Mouse (Mus musculus) adipocyte (in vitro differentiated cells): Measurements from ENCODE around the gene Nemp1.

Experiments
- DNase-seq: peaks from one replicate; pipeline ENCODE4 v3.0.0-alpha.2; 2016; ENCODE audit warnings: low spot score

The Nemp1 gene

DNA sequence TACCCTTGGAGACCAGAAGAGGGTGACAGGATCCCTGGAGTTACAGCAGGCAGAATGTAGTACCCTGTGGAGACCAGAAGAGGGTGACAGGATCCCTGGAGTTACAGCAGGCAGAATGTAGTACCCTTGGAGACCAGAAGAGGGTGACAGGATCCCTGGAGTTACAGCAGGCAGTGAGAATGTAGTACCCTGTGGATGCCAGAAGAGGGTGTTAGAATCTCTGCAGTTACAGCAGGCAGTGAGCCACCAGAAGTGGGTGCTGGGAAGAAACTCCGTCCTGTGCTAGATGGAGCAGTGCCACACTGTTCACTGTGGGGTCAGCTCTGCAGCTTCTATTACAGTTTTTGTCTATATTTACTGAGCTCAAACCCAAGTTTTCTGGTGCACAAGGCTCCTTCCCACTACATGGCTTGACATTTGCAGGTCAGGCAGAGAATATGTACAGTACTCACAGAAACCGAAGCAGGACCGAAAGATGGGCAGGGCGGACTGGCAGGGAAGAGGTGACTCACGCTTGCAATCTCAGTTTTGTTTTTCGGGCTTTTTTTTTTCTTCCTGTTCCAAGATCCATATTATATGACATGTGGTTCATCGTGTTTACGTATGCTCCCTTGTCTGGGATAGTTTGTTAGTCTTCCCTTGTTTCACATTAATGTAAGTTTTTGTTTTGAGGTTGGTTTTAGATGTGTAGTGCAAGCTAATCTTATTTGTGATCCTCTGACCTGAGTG lies 8.3 kb downstream of the Nemp1 start:
- peak; percentile 95 for DNase-seq

GRCm38 (mm10) chr10:127675859-127676398 lies 9.2 kb downstream of the Nemp1 start:
- DNase-seq: no peak

DNA sequence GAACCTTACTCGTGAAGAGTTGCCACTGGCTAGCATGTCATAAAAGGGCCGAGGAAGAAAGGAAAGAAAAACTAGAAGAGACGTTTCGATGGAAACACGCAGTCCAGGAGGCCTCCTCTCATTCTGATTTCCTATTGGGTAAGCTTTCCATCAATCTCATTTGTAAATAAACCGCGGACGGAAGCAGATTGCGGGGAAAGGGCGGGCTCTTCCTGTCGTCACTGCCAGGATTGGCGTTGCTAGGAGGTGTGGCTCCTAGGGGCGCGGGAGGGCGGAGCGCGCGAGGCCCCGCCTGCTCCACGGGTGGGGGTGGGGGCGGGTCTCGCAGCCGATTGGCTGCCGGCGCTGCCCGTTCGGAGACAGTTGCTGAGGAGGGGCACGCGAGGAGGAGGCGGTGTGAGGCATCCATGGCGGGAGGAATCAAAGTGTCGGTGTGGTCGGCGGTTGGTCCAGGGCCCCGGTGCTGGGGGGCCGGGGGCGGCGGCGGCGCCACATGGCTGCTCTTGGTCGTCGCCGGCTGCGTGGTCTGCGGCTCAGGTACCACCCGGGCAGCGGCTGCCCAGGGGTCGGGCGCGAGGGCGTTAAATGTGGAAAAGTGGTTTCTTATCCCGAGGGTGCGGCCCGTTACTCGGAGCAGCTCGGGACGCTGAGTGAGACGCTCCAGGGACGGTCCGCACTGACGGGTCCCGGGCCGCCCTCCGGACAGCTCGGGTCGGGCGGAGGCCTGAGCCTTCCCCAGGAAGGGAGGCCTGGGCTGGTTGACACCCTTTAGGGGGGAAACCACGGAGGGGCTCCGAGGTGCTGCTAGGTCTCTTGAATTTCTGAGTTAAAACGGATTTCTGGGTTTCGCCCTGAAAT lies 10.2 kb downstream of the Nemp1 start:
- peak; percentile 98 for DNase-seq

- peak; percentile 87 for DNase-seq
Measured at GRCm38 (mm10) chr10:127677591-127678336, 11.1 kb downstream of the Nemp1 start.

DNA sequence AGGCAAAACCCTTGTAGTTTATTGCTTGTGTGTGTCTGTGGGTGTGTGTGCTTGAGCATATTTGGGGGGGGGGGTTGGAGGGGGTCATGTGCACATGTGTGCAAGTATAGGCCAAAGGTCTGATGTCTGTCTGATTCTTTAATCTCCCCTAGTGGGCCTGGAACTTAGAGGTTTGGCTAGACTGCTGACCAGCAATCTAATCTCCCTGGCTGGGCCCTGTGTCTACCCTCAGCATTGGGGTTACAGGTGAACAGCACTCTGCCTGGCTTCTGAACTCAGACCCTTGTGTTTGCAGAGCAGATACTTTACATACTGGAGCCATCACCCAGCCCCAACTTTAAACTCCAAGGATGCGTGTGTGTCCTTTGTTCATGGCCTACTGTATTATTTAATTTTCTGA lies 12.5 kb downstream of the Nemp1 start:
- no peak for DNase-seq

DNA sequence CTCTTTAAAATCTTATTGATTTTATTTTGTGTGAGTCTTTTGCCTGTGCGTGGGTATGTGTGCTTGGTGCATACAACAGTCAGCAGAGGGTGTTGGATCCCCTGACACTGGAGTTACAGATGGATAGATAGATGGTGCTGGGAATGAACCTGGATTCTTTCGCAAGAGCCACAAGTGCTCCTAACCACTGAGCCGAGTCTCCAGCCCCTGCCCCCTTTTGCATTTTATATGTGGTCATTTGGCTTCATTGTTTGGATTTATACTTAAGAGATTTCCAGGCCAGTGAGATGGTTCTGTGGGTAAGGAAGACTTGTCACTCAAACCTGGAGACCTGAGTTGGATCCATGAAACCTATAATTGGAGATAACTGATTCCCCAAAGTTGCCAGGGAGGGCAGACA lies 13.2 kb downstream of the Nemp1 start:
- no peak for DNase-seq

DNA sequence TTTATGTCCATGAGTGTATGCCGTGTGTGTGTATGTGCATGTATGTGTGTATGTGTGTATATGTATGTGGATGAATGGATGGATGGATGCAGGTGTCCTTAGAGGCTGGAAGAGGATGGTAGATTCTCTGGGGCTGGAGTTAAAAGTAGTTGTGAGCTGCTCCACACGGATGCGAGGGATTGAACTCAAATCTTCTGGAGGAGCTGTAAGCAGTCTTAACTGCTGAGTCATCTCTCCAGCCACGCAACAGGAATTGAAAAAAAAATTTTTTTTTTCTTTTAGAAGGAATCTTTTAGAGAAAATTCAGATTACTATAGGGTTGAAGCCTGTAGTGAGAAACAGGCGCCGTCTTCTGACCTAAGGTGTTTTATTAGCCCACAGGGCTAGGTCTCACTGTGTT lies 16.2 kb downstream of the Nemp1 start:
- no peak for DNase-seq

DNA sequence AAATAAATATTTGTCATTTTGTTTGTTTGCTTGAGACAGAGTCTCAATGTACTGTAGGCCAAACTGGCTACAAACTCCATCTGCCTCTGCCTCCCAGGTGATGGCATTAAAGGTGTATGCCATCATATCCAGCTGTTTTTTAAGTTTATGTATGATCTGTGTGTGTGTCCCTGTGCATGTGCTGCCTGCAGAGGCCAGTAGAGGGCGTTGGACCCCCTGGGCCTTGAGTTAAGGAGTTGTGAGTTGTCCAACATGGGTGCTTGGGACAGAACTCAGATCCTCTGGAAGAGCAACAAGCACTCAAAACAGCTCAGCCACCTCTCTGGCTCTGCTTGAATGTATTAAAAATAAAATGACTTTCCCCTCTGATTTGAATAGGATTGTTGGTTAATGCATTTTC lies 24.4 kb downstream of the Nemp1 start:
- no peak for DNase-seq

- peak; percentile 53 for DNase-seq
Measured at GRCm38 (mm10) chr10:127694636-127695035, 27.9 kb downstream of the Nemp1 start.

DNA sequence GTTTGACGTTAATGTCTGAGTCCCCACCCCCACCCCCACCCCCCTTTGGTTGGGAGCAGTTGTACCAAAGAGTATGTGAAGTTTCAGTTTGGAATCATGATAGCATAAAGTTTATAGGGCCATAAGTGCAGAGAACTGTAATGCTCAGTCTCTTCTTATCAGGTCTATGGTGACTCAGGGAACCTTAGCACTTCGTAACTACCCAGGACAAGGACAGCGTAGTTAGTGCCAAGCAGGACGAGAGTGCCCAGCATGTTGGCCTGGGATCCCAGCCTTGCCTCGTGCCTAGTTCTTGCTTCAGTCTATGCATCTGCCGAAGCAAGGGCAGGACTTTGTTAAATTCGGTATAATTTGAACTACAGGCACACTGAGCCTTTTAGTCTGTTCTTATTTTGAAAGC lies 29.1 kb downstream of the Nemp1 start:
- no peak for DNase-seq

DNA sequence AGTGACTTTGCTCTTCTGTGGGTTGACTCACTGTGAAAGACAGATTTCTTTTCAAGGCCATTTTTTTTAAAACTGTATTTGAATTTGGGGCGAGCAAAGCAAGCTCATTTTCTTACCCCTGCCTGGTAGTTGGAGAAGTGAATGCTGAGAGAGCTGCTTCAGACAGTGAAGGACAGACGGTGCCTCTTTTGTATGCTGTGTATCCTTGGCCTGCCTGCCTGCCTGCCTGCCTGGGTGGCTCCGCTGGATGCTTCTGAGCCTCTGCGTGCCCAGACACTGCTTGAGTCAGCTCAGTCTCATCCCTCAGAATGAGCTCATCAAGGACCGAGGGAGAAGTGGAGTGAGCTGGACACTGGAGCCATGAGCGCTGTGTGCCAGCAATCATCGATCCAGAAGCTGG lies 32.3 kb downstream of the Nemp1 start:
- DNase-seq: no peak

DNA sequence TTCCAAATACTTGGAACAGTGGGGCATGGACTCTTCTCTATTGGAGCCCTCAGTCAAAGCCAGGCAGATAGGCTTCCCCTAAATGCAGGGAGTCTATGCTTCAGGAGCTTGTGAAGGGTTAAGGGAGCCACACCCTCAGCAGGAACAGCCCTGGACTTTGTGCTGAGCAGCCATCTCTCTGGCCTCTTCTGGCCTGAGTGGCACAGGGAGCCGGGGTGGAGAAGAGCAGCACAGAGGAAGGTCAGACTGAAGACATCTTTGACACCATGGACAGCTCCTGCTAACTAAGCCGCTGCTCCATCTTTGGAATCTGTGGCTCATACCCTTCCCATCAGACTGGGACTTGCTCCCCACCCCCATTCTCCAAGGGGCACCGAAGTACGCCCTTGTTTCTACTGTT lies 36.6 kb downstream of the Nemp1 start:
- peak; percentile 11 for DNase-seq

- DNase-seq: no peak
Measured at GRCm38 (mm10) chr10:127704293-127704692, 37.6 kb downstream of the Nemp1 start.

DNA sequence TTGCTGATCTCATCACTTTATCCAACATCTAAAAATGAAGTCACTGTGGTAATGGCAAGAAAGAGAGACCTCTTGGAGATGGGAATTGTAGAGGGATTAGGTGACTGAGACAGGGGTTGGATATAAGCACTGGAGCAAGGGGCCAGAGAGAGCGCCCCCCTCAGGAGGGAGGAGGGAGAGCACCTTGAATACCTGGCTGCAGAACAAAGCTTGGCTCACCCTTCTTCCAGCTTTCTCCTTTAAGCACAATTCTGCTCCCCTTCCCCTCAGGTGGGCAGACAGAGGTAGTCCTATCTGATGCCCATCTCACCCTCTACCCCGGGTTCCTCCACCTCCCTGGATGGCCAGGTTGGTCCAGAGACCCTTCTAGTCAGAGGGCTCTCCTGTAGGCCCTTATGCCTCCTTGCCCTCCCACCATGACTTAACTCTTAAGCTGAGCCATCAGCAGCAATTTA lies 38.1 kb downstream of the Nemp1 start, which contains the start of gene Myo1a:
Gene Myo1a, plus strand, starts transcription at position 405 of the 455 bp plus-strand sequence.
- no peak for DNase-seq

GRCm38 (mm10) chr10:127705783-127706182 lies 39.1 kb downstream of the Nemp1 start:
- no peak for DNase-seq

- no peak for DNase-seq
Measured at GRCm38 (mm10) chr10:127707721-127708120, 41.0 kb downstream of the Nemp1 start.

DNA sequence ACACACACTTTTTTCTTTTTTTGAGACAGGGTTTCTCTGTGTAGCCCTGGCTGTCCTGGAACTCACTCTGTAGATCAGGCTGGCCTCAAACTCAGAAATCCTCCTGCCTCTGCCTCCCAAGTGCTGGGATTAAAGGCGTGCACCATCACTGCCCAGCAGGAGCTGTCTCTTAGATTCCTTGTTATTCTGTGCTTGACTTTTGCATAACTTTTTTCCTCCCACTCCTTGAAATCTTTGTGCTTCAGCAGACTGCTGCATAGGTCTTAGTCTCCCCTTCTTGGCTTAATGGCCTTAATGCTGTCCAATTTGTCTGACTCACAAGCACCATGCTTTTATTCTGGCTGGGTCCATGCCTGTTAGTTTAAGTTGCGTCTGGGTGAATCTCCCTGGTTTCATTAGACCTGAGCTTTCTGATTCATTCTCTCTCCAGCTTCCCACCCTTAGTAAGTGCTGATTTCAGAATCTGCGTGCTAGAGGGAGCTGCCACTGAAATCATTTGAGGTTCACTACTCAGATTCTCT lies 42.2 kb downstream of the Nemp1 start:
- no peak for DNase-seq

DNA sequence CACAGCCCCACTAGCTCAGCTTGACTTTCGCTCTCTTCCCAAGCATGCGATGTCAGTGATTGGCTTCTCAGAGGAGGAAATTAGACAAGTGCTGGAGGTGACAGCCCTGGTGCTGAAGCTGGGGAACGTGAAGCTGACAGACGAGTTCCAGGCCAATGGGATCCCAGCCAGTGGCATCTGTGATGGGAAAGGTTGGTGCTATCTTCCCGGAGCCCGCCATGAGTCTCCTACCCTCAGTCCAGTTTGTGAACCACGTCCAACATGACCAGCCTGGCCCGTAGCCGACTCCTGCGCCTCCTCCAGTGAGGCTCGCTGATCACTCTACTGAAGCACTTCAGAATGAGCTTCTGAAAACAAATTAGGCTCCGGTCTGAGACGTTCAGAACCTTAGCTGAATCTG lies 43.6 kb downstream of the Nemp1 start:
- no peak for DNase-seq

DNA sequence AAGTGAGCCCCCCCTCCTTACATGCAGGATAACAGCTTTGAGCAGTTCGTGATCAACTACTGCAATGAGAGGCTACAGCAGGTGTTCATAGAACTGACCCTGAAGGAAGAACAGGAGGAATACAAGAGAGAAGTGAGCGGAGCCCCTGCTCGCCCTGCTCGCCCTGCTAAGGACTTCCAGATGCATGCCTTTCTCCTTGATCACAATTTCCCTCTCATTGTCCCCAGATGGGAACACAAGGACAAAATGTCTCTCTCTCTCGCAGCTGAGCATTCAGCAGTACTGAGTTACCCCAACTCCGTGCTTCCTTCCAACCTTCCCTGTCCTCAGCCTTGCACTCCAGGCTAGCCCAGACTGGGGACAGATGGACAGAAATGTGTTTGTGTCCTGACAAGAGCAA lies 46.0 kb downstream of the Nemp1 start:
- no peak for DNase-seq

DNA sequence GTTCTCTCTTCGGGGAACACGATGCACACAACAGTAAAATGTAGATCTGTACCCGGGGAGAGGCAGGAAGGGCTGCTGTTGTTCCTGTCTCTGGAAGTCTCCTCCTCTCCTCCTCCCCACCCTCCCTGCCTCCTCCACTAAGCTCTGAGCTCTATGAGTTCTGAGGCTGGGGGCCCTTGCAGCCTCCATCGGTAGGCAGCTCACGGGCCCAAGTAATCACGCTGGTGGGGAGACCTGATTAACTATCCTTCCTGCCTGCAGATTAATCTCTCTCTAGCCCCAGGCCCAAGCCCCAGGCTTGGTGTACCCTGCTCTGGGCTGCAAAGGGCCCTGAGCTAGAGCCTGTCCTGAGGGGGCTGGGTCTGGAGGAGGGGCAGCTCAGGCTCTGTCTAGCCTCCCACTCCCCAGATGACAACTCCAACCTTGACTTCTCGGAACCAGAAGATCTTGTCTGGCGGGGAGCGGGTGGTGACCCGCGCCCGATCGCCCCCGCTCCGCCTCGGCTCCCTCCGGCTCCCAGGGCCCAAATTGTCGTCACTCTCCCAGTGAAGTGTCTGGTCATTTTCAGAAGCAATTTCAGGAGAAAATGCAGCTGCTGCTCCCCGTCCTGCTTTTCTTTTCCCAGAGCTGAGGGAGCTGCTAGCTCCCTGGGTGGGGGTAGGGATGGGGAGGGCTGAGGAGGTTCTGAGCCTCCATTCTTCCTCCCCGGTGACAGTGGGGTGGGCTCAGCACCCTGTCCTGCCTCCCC lies 55.1 kb downstream of the Nemp1 start:
- DNase-seq: no peak

DNA sequence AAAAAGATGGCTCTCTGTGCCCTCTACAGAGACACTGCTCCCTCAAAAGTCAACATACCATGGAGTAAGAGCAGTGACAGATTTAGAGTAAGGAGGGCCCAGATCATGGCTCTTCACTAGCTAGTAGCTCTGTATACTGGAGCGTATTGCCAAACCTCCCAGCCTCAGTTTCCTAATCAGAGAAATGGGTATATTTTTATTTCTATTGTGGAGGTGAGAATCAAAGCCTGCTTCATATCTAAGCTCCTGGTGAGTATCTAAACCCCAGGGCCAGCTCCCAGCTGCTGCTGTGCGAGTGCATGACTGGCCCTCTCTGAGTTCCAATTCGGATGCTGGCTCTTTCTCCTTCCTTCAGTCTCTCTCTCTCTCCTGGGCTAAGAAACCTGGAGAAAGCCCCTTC lies 57.5 kb downstream of the Nemp1 start, which contains the start of gene Tac2:
Gene Tac2, plus strand, starts transcription at position 301 of the 400 bp plus-strand sequence.
- no peak for DNase-seq
